Mouse (Mus musculus) neutrophil, adult 5-6 weeks (primary cell): ENCODE measurements around the gene Phf10. TPM values are rescaled to one million over a fixed set of nuclear protein-coding genes. Genes with fewer than 3 reads are reported as not detected.
"Not testable (repeated sequence)": the region's sequence is repeated elsewhere in the genome, so short reads cannot be mapped to it uniquely, and the experiment has no call there.

ENCODE experiments used
- ATAC-seq: fragments of 151-379, 151-347 bp; 2 replicates; pipeline ENCODE4 v1.8.0; 2017; ENCODE audit warnings: mild to moderate bottlenecking, moderate TSS enrichment; ENCODE audit not compliant: insufficient number of reproducible peaks, poor library complexity, low FRiP score, severe bottlenecking; ENCODE audit errors: extremely low read depth
- total RNA-seq: library from RNA; stranded (forward); fragments of 200-1000 nt; gene quantifications from 2 replicates; pipeline ENCODE4 v1.2.3, GENCODE M21; 2017

The Phf10 gene
- total RNA-seq, 1 experiment from 2014 or later: 37.8 TPM

GRCm38 (mm10) chr17:14949161-14949827 lies 11.8 kb downstream of the Phf10 start:
- ATAC-seq: no peak

- ATAC-seq: no peak
Measured at GRCm38 (mm10) chr17:14944551-14944950, 16.5 kb downstream of the Phf10 start.

GRCm38 (mm10) chr17:14943729-14944059 lies 17.4 kb downstream of the Phf10 start:
- no peak for ATAC-seq

GRCm38 (mm10) chr17:14943009-14943728 lies 17.9 kb downstream of the Phf10 start, which contains the start of the genes Wdr27 and 1600012H06Rik:
TSS of gene Wdr27 (minus strand) at chr17:14943158.
TSS of gene 1600012H06Rik (plus strand) at chr17:14943184.
- ATAC-seq: peak; percentile 99

GRCm38 (mm10) chr17:14942181-14942580 lies 18.9 kb downstream of the Phf10 start:
- ATAC-seq: not testable (repeated sequence)

GRCm38 (mm10) chr17:14935841-14936605 lies 25.1 kb downstream of the Phf10 start:
- ATAC-seq: no peak

GRCm38 (mm10) chr17:14935280-14935679 lies 25.8 kb downstream of the Phf10 start:
- not testable (repeated sequence) for ATAC-seq

GRCm38 (mm10) chr17:14931469-14931868 lies 29.6 kb downstream of the Phf10 start:
- ATAC-seq: no peak

- no peak for ATAC-seq
Measured at GRCm38 (mm10) chr17:14930697-14931096, 30.4 kb downstream of the Phf10 start.

- ATAC-seq: no peak
Measured at GRCm38 (mm10) chr17:14928631-14929030, 32.4 kb downstream of the Phf10 start.

GRCm38 (mm10) chr17:14927644-14928218 lies 33.3 kb downstream of the Phf10 start:
- no peak for ATAC-seq

GRCm38 (mm10) chr17:14921582-14921981 lies 39.5 kb downstream of the Phf10 start:
- ATAC-seq: no peak

GRCm38 (mm10) chr17:14917866-14918265 lies 43.2 kb downstream of the Phf10 start:
- ATAC-seq: no peak

- ATAC-seq: no peak
Measured at GRCm38 (mm10) chr17:14914401-14914800, 46.7 kb downstream of the Phf10 start.

- no peak for ATAC-seq
Measured at GRCm38 (mm10) chr17:14912981-14913380, 48.1 kb downstream of the Phf10 start.

- no peak for ATAC-seq
Measured at GRCm38 (mm10) chr17:14912420-14912819, 48.7 kb downstream of the Phf10 start.

GRCm38 (mm10) chr17:14910771-14911170 lies 50.3 kb downstream of the Phf10 start:
- no peak for ATAC-seq

GRCm38 (mm10) chr17:14909331-14909730 lies 51.7 kb downstream of the Phf10 start:
- no peak for ATAC-seq

- ATAC-seq: no peak
Measured at GRCm38 (mm10) chr17:14907136-14907535, 53.9 kb downstream of the Phf10 start.
